Mouse (Mus musculus): ENCODE measurements around the gene Nipbl. TPM values are rescaled to one million over a fixed set of nuclear protein-coding genes. Genes with fewer than 3 reads are reported as not detected.

Gene Nipbl
- polyA plus RNA-seq, 1 experiment from 2014 or later: 18.4 TPM

Other genes starting within 250 kb of the Nipbl start
- gene Gm2310, start 75.5 kb upstream of the Nipbl start, polyA plus RNA-seq (2014; fragmentation: Nextera tagmentation; extraction: Ambion mirVana): 0.18 TPM in 1 of 2 replicates, not detected in the other